Mouse (Mus musculus) bone marrow macrophage, adult 2 months (primary cell): Measurements from ENCODE around the gene Ak5. TPM values are rescaled to one million over a fixed set of nuclear protein-coding genes. Genes with fewer than 3 reads are reported as not detected.

Experiments
- H3K27ac ChIP-seq: 2 replicates; pipeline ENCODE4 v1.5.1; 2012; ENCODE audit warnings: low read depth, low read length; ENCODE audit not compliant: insufficient read depth
- H3K4me1 ChIP-seq: 2 replicates; pipeline ENCODE4 v1.6.1; 2012; ENCODE audit warnings: low read length; ENCODE audit not compliant: control insufficient read depth, insufficient read depth
- H3K4me3 ChIP-seq: 2 replicates; pipeline ENCODE4 v1.5.1; 2012; ENCODE audit warnings: mild to moderate bottlenecking, low read length, moderate library complexity; ENCODE audit not compliant: insufficient read depth
- CTCF ChIP-seq: IDR thresholded peaks from 2 replicates; pipeline ENCODE4 v1.5.1; 2012; ENCODE audit warnings: low read depth, mild to moderate bottlenecking, low read length, moderate library complexity
- POLR2A ChIP-seq: IDR thresholded peaks from 2 replicates; pipeline ENCODE4 v1.6.1; 2012; ENCODE audit warnings: mild to moderate bottlenecking, low read depth, low read length, borderline replicate concordance
- polyA plus RNA-seq: library from polyadenylated mRNA; stranded (reverse); fragments of >200 nt; gene quantifications from 2 replicates; pipeline ENCODE4 v1.2.4, GENCODE M21; 2012; ENCODE audit not compliant: missing spikeins, insufficient read depth, insufficient read length

The Ak5 gene
- polyA plus RNA-seq, 1 experiment, result not detected

GRCm38 (mm10) chr3:152470347-152470746, 197.8 kb downstream of the Ak5 start:
- Histone ChIP-seq H3K4me3 (no peak overlapping the region), H3K4me1 (peaks cover 9% of the 10 kb centered on the region), H3K27ac (no peak overlapping the region)
- no peak for TF ChIP-seq POLR2A
- no peak for TF ChIP-seq CTCF

- TF ChIP-seq POLR2A (no peak), CTCF (no peak)
- H3K4me3 ChIP-seq, result no peak overlapping the region
- H3K4me1 ChIP-seq, result peaks cover 7% of the 10 kb centered on the region
- H3K27ac ChIP-seq, result no peak overlapping the region
Measured at GRCm38 (mm10) chr3:152469423-152470200, 198.5 kb downstream of the Ak5 start.

- Histone ChIP-seq H3K27ac (no peak overlapping the region), H3K4me3 (no peak overlapping the region), H3K4me1 (peaks cover 15% of the 10 kb centered on the region)
- TF ChIP-seq CTCF (no peak), POLR2A (no peak)
Measured at GRCm38 (mm10) chr3:152468569-152469041, 199.6 kb downstream of the Ak5 start.

GRCm38 (mm10) chr3:152468032-152468431, 200.1 kb downstream of the Ak5 start:
- no peak overlapping the region for H3K4me3 ChIP-seq
- peaks cover 16% of the 10 kb centered on the region for H3K4me1 ChIP-seq
- no peak overlapping the region for H3K27ac ChIP-seq
- no peak for TF ChIP-seq POLR2A
- no peak for TF ChIP-seq CTCF

GRCm38 (mm10) chr3:152467312-152467711, 200.8 kb downstream of the Ak5 start:
- Histone ChIP-seq H3K4me1 (peaks cover 16% of the 10 kb centered on the region), H3K4me3 (no peak overlapping the region), H3K27ac (no peak overlapping the region)
- TF ChIP-seq POLR2A (no peak), CTCF (no peak)

- no peak for TF ChIP-seq POLR2A
- TF ChIP-seq CTCF, result no peak
- Histone ChIP-seq H3K4me1 (peaks cover 16% of the 10 kb centered on the region), H3K4me3 (no peak overlapping the region), H3K27ac (no peak overlapping the region)
Measured at GRCm38 (mm10) chr3:152466849-152467248, 201.3 kb downstream of the Ak5 start.

- Histone ChIP-seq H3K4me1 (peaks cover 16% of the 10 kb centered on the region), H3K27ac (no peak overlapping the region), H3K4me3 (no peak overlapping the region)
- TF ChIP-seq CTCF (no peak), POLR2A (no peak)
Measured at GRCm38 (mm10) chr3:152465338-152465737, 202.8 kb downstream of the Ak5 start.

GRCm38 (mm10) chr3:152464462-152464861, 203.7 kb downstream of the Ak5 start:
- H3K4me3 ChIP-seq, result no peak overlapping the region
- H3K4me1 ChIP-seq, result peaks cover 14% of the 10 kb centered on the region
- no peak for TF ChIP-seq CTCF
- TF ChIP-seq POLR2A, result no peak

GRCm38 (mm10) chr3:152462900-152463299, 205.3 kb downstream of the Ak5 start:
- no peak overlapping the region for H3K4me3 ChIP-seq
- H3K27ac ChIP-seq, result no peak overlapping the region
- no peak for TF ChIP-seq POLR2A
- TF ChIP-seq CTCF, result no peak
- peaks cover 10% of the 10 kb centered on the region for H3K4me1 ChIP-seq

More at GRCm38 (mm10) chr3:152464462-152464861, 203.7 kb downstream of the Ak5 start:
- no peak overlapping the region for H3K27ac ChIP-seq

GRCm38 (mm10) chr3:152462038-152462547, 206.1 kb downstream of the Ak5 start:
- no peak overlapping the region for H3K27ac ChIP-seq
- H3K4me1 ChIP-seq, result peaks cover 10% of the 10 kb centered on the region
- no peak overlapping the region for H3K4me3 ChIP-seq
- no peak for TF ChIP-seq POLR2A
- no peak for TF ChIP-seq CTCF
